Mouse (Mus musculus) left cerebral cortex, adult 2 months (tissue): ENCODE data around the gene Pcdh9. TPM values are rescaled to one million over a fixed set of nuclear protein-coding genes. Genes with fewer than 3 reads are reported as not detected.
"Not testable (repeated sequence)": the region's sequence is repeated elsewhere in the genome, so short reads cannot be mapped to it uniquely, and the experiment has no call there.

ENCODE experiments used
- DNase-seq, 2 experiments: peaks; one replicate each; pipeline ENCODE4 v3.0.0; 2021 to 2022; ENCODE audit warnings: low spot score in 2 of 2, mixed read lengths in 1 of 2; ENCODE audit errors: extremely low spot score in 1 of 2
- H3K27ac ChIP-seq: fragments of 200-600 bp; 2 replicates; pipeline ENCODE4 v1.8.1; 2022
- H3K4me3 ChIP-seq: fragments of 200-600 bp; 2 replicates; pipeline ENCODE4 v1.8.1; 2022
- CTCF ChIP-seq: fragments of 200-600 bp; IDR thresholded peaks from 2 replicates; pipeline ENCODE4 v1.8.1; 2022; ENCODE audit warnings: antibody characterized with exemption, mild to moderate bottlenecking, moderate library complexity
- intact Hi-C: fragments of 180-260 bp; cut with DNase I; formaldehyde crosslinking; loops from one replicate; pipeline ENCODE4 v1.15.1; 2025
- total RNA-seq, 2 experiments: library from RNA; stranded (reverse); gene quantifications; 2 replicates each; pipeline ENCODE4 v1.2.3; 2021

Pcdh9 gene
- total RNA-seq, 2 experiments from 2014 or later: 187 to 191 TPM

GRCm38 (mm10) chr14:93234333-93234732, 656.1 kb downstream of the Pcdh9 start:
- no peak for TF ChIP-seq CTCF
- intact Hi-C loops: no loop called here

GRCm38 (mm10) chr14:93233599-93233998, 656.9 kb downstream of the Pcdh9 start:
- Histone ChIP-seq H3K4me3 (no peak overlapping the region), H3K27ac (no peak overlapping the region)
- intact Hi-C loops: no loop called here
- TF ChIP-seq CTCF: no peak
- no peak for DNase-seq

More at GRCm38 (mm10) chr14:93234333-93234732, 656.1 kb downstream of the Pcdh9 start:
- Histone ChIP-seq H3K4me3 (no peak overlapping the region), H3K27ac (no peak overlapping the region)
- DNase-seq: no peak

- H3K27ac ChIP-seq, intact Hi-C loops, H3K4me3 ChIP-seq: not testable (repeated sequence)
- peak; percentile 85 to 90 for DNase-seq
Measured at GRCm38 (mm10) chr14:93214846-93215245, 675.6 kb downstream of the Pcdh9 start.

GRCm38 (mm10) chr14:93199791-93200190, 690.7 kb downstream of the Pcdh9 start:
- no peak for DNase-seq
- intact Hi-C loops: no loop called here
- no peak overlapping the region for H3K4me3 ChIP-seq
- H3K27ac ChIP-seq: no peak overlapping the region
- no peak for TF ChIP-seq CTCF

DNA sequence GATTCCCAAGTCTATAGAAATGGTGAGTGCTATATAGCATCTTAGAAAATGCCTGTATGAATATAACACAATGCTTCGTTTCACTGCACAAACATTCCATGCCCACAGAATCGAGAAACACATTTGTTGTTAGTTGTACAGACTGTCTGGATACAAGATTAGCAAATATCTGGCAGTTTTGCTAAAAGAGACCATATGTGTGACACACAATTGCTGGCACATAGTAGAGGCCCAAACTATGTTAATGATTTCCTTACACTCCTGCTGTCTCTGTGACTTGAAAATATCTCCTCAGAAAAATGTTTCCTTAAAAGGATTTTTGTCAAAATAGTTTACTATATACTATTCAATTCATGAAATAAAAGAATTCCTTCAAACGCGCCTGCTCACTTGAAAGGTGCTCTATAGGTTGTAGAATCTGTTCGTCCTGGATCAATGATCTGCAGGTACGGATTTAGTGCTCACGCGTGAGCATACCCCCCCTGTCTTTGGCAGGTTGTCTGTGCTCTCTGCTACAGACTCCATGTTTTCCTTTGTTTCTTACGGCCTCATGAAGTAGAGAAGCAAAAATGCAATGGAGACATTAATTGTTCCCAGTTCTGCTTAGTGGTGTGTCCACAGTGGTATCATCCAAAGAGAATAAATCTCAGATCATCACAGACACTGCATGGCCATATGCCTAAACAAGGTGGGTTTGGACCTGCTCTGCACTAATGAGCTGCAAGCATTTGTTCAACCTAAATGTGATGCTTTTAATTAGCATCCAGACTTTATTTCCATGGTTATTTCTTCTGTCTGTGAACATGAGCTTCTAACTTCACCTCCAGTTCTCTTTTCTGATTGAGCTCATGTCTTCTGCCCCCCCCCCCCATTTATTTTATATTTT, 707.6 kb downstream of the Pcdh9 start:
- no peak; the same call in 1 of the 2 replicates for TF ChIP-seq CTCF
- H3K27ac ChIP-seq: no peak overlapping the region
- no peak for DNase-seq
- intact Hi-C loops: no loop called here
- H3K4me3 ChIP-seq: no peak overlapping the region

- H3K4me3 ChIP-seq: no peak overlapping the region
- no peak overlapping the region for H3K27ac ChIP-seq
- DNase-seq: no peak
- no peak for TF ChIP-seq CTCF
- intact Hi-C loops: no loop called here
Measured at GRCm38 (mm10) chr14:93169201-93169600, 721.3 kb downstream of the Pcdh9 start.

GRCm38 (mm10) chr14:93168367-93168766, 722.1 kb downstream of the Pcdh9 start:
- intact Hi-C loops: no loop called here
- no peak for TF ChIP-seq CTCF

GRCm38 (mm10) chr14:93143414-93143813, 747.1 kb downstream of the Pcdh9 start:
- no peak for DNase-seq
- H3K4me3 ChIP-seq: no peak overlapping the region
- intact Hi-C loops: no loop called here
- no peak overlapping the region for H3K27ac ChIP-seq
- TF ChIP-seq CTCF: no peak

More at GRCm38 (mm10) chr14:93168367-93168766, 722.1 kb downstream of the Pcdh9 start:
- Histone ChIP-seq H3K4me3 (no peak overlapping the region), H3K27ac (no peak overlapping the region)
- no peak for DNase-seq

DNA sequence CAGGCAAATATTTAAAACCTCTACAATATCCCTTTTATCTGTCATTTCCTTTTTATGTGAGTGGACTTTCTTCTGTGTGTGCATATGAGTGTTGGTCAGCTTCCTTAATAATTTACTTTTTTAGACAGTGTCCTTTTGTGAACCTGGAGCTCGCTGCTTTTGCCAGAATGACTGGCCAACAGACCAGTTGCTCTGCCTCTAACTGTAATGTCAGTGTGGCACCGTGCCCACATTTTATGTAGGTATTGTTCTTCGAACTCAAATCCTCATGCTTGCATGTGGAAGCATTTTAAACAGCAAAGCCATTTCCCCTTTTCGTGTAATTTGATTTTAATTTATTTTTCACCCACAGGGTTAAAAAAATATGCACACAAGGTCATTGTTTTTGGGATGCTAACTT, 748.4 kb downstream of the Pcdh9 start:
- DNase-seq: no peak
- TF ChIP-seq CTCF: no peak
- no peak overlapping the region for H3K4me3 ChIP-seq
- no peak overlapping the region for H3K27ac ChIP-seq
- intact Hi-C loops: no loop called here

- Histone ChIP-seq H3K4me3 (no peak overlapping the region), H3K27ac (0 out of 2 replicates have a peak overlapping the region, but pooled peaks have one; percentile 11)
- no peak for DNase-seq
- no peak for TF ChIP-seq CTCF
- intact Hi-C loops: no loop called here
Measured at GRCm38 (mm10) chr14:93126993-93127392, 763.5 kb downstream of the Pcdh9 start.

DNA sequence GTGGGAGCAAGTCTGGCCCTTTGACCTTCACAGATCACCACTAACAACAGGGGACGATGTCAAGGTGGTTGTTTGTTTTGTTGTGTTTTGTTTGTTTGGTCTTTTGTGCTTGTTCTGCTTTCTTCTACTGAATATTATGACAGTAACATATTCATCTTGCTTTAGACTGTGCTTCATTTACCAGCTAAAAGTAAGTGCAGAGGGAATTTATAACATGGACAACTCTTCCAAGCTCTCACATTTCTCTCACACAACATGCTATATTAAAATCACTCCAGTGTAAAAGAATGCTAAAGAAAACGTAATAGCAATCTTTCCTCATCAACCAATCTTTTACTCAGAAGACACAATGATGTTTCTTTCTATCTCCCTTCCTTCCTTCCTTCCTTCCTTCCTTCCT, 787.7 kb downstream of the Pcdh9 start:
- H3K27ac ChIP-seq: no peak overlapping the region
- TF ChIP-seq CTCF: no peak
- intact Hi-C loops: no loop called here
- DNase-seq: no peak
- H3K4me3 ChIP-seq: no peak overlapping the region

- Histone ChIP-seq H3K4me3 (no peak overlapping the region), H3K27ac (no peak overlapping the region)
- no peak for DNase-seq
- intact Hi-C loops: no loop called here
- TF ChIP-seq CTCF: no peak
Measured at GRCm38 (mm10) chr14:93095081-93095480, 795.4 kb downstream of the Pcdh9 start.

- intact Hi-C loops: no loop called here
- Histone ChIP-seq H3K4me3 (no peak overlapping the region), H3K27ac (no peak overlapping the region)
- no peak for DNase-seq
- TF ChIP-seq CTCF: no peak
Measured at GRCm38 (mm10) chr14:93092806-93093205, 797.7 kb downstream of the Pcdh9 start.
